Mouse (Mus musculus) common myeloid progenitor, adult 5-6 weeks (primary cell): ENCODE measurements around the gene Acot13. TPM values are rescaled to one million over a fixed set of nuclear protein-coding genes. Genes with fewer than 3 reads are reported as not detected.
"Not testable (repeated sequence)": the region's sequence is repeated elsewhere in the genome, so short reads cannot be mapped to it uniquely, and the experiment has no call there.

Experiments
- ATAC-seq: replicated peaks from 2 replicates; pipeline ENCODE4 v1.8.0; 2016; ENCODE audit warnings: low read depth, mild to moderate bottlenecking, moderate TSS enrichment, inconsistent platforms; ENCODE audit not compliant: poor library complexity, severe bottlenecking
- total RNA-seq: library from RNA; stranded (forward); fragments of 200-1000, 187-1606 nt; gene quantifications from 2 replicates; pipeline ENCODE4 v1.2.3, GENCODE M21; 2017

The Acot13 gene
- total RNA-seq, 1 experiment from 2014 or later = 40.9 TPM

GRCm38 (mm10) chr13:24792411-24793045, 38.8 kb downstream of the Acot13 start:
- ATAC-seq = no peak

- peak; percentile 99 for ATAC-seq
Observed at GRCm38 (mm10) chr13:24791349-24791748, 40.0 kb downstream of the Acot13 start.

GRCm38 (mm10) chr13:24787477-24787876, 43.9 kb downstream of the Acot13 start:
- ATAC-seq = no peak

- ATAC-seq = peak; percentile 56; the same call in 1 of the 2 replicates
Observed at GRCm38 (mm10) chr13:24786014-24786490, 45.3 kb downstream of the Acot13 start.

GRCm38 (mm10) chr13:24781916-24782315, 49.4 kb downstream of the Acot13 start:
- no peak for ATAC-seq

GRCm38 (mm10) chr13:24778706-24779380, 52.5 kb downstream of the Acot13 start:
- ATAC-seq = 0 out of 2 replicates have a peak, but pooled peaks have one; percentile 27

- ATAC-seq = no peak
Observed at GRCm38 (mm10) chr13:24778026-24778425, 53.3 kb downstream of the Acot13 start.

GRCm38 (mm10) chr13:24776146-24776844, 55.0 kb downstream of the Acot13 start:
- ATAC-seq = peak; percentile 89

GRCm38 (mm10) chr13:24771482-24771881, 59.9 kb downstream of the Acot13 start:
- not testable (repeated sequence) for ATAC-seq

Other genes with a start within 250 kb of the Acot13 start
- gene Ripor2, start 249.4 kb downstream of the Acot13 start, total RNA-seq = 57.2 and 64.6 TPM in 2 replicates
- gene Armh2, start 90.3 kb downstream of the Acot13 start, total RNA-seq = not detected in 2 replicates
- 183 and 210 TPM in 2 replicates for gene Gmnn, start 69.6 kb downstream of the Acot13 start, total RNA-seq
- 66.1 and 86.8 TPM in 2 replicates for gene BC005537, start 29.9 kb downstream of the Acot13 start, total RNA-seq
- gene Tdp2, start 139 bp upstream of the Acot13 start, total RNA-seq = 70.6 and 71.9 TPM in 2 replicates
- gene D130043K22Rik, start 13.6 kb upstream of the Acot13 start, total RNA-seq = not detected in 2 replicates
- gene Aldh5a1, start 106.1 kb upstream of the Acot13 start, total RNA-seq = 0.58 and 1.3 TPM in 2 replicates
- gene Gpld1, start 111.6 kb upstream of the Acot13 start, total RNA-seq = 0.46 and 0.49 TPM in 2 replicates
- 10.9 and 29.4 TPM in 2 replicates for gene Mrs2, start 188.8 kb upstream of the Acot13 start, total RNA-seq
- gene Dcdc2a, start 224.5 kb upstream of the Acot13 start, total RNA-seq = not detected in 2 replicates